ENCODE assay signal across 10 mouse cellular contexts in genomic region chr14:120476186-120476697, GRCm38 (mm10). TPM values are rescaled to one million over a fixed set of nuclear protein-coding genes. Genes with fewer than 3 reads are reported as not detected.
DNase-seq lines count a peak whose midpoint lies in the region; ATAC-seq and TF ChIP-seq lines count a peak whose summit lies in the region.
"Had no signal": no experiment of that assay in that cellular context is flagged by ENCODE, and none has a peak within 500 bp of the region (broad histone marks: within the 10 kb centered on the region; RNA-seq: fewer than 3 reads in every experiment).

No protein-coding gene starts in this region.

- peak overlapping the region; percentile 62 for H3K4me3 ChIP-seq in layer of hippocampus, adult 2 months
- H3K4me3 ChIP-seq in embryonic facial prominence, embryonic 14.5 days (ENCODE audit: low read depth, low read length), result peak overlapping the region; percentile 80; the same call in 1 of the 2 replicates
- H3K4me3 ChIP-seq in hindbrain, postnatal 0 days (ENCODE audit: low read length), result 0 out of 2 replicates have a peak overlapping the region, but pooled peaks have one; percentile 79
- H3K4me3 ChIP-seq in myocyte, result peak overlapping the region; percentile 78

- H3K9me3 ChIP-seq in embryonic facial prominence, embryonic 14.5 days (ENCODE audit: control insufficient read depth, low read length), result no peaks in the 10 kb centered on the region
- no peaks in the 10 kb centered on the region for H3K9me3 ChIP-seq in hindbrain, postnatal 0 days (ENCODE audit: low read length)

- TF ChIP-seq POLR2A in myocyte (IDR thresholded peaks at IDR 0.05; ENCODE audit: insufficient read length, low read depth), result no peak

- H3K9ac ChIP-seq in embryonic facial prominence, embryonic 14.5 days (ENCODE audit: low read depth, low read length), result no peak overlapping the region
- no peak overlapping the region for H3K9ac ChIP-seq in hindbrain, postnatal 0 days (replicated peaks; ENCODE audit: low read length)

- no peak overlapping the region for H3ac ChIP-seq in myocyte (ENCODE audit: control insufficient read depth, insufficient read length)

- DNase-seq in layer of hippocampus, adult 2 months (ENCODE audit: low spot score in 2 of 2), result no peak
- no peak for DNase-seq in layer of hippocampus, postnatal 25 days (ENCODE audit: extremely low spot score in 1 of 2, low spot score in 1 of 2)
- DNase-seq in embryonic facial prominence, embryonic 14.5 days (ENCODE audit: low spot score), result no peak
- DNase-seq in hindbrain, postnatal 0 days (ENCODE audit: low spot score), result no peak
- no peak for DNase-seq in spleen, postnatal 4 days (ENCODE audit: low spot score in 2 of 2)
- no peak for DNase-seq in layer of hippocampus, adult 9-10 months (ENCODE audit: low spot score)
- no peak for DNase-seq in spleen, adult 18-20 months
- DNase-seq: gastrocnemius, postnatal 25 days had no signal

- peaks cover 17% of the 10 kb centered on the region for H3K4me1 ChIP-seq in embryonic facial prominence, embryonic 14.5 days (ENCODE audit: control insufficient read depth, insufficient read depth, low read length)
- H3K4me1 ChIP-seq in hindbrain, postnatal 0 days (ENCODE audit: insufficient read depth, low read length), result peaks cover 14% of the 10 kb centered on the region; the same call in 1 of the 2 replicates

- H3K27me3 ChIP-seq in embryonic facial prominence, embryonic 14.5 days (replicated peaks; ENCODE audit: control insufficient read depth, insufficient read depth, low read length), result no peaks in the 10 kb centered on the region
- H3K27me3 ChIP-seq in hindbrain, postnatal 0 days (ENCODE audit: insufficient read depth, low read length), result no peaks in the 10 kb centered on the region
- H3K27me3 ChIP-seq in myocyte (ENCODE audit: control insufficient read depth, insufficient read depth, insufficient read length), result no peaks in the 10 kb centered on the region
- H3K27me3 ChIP-seq: Patski had no signal

- no peak for ATAC-seq in embryonic facial prominence, embryonic 14.5 days (ENCODE audit: low read depth)
- ATAC-seq in hindbrain, postnatal 0 days, result no peak
- ATAC-seq: Patski had no signal

- H3K27ac ChIP-seq in layer of hippocampus, adult 2 months, result peak overlapping the region; percentile 100
- H3K27ac ChIP-seq in embryonic facial prominence, embryonic 14.5 days (replicated peaks; ENCODE audit: low read depth, low read length), result no peak overlapping the region
- peak overlapping the region; percentile 99 for H3K27ac ChIP-seq in hindbrain, postnatal 0 days

- 61% methylated on average over 7 of the region's 7 CpGs for WGBS in embryonic facial prominence, embryonic 14.5 days
- WGBS in hindbrain, postnatal 0 days, result 65% methylated on average over 7 of the region's 7 CpGs

- peak overlapping the region; percentile 75 for H3K4me2 ChIP-seq in embryonic facial prominence, embryonic 14.5 days (ENCODE audit: low read depth, low read length)
- H3K4me2 ChIP-seq in hindbrain, postnatal 0 days (ENCODE audit: low read depth, low read length), result peak overlapping the region; percentile 65
- peak overlapping the region; percentile 71 for H3K4me2 ChIP-seq in myocyte (ENCODE audit: low read depth)

- no peaks in the 10 kb centered on the region for H3K36me3 ChIP-seq in embryonic facial prominence, embryonic 14.5 days (ENCODE audit: control insufficient read depth, insufficient read depth, low read length)
- H3K36me3 ChIP-seq in hindbrain, postnatal 0 days (ENCODE audit: insufficient read depth, low read length), result no peaks in the 10 kb centered on the region
- no peaks in the 10 kb centered on the region for H3K36me3 ChIP-seq in myocyte (ENCODE audit: control insufficient read depth, insufficient read depth)

- peaks cover 19% of the 10 kb centered on the region for H3K79me2 ChIP-seq in myocyte (ENCODE audit: control insufficient read depth, insufficient read depth)

- no peak for TF ChIP-seq CTCF in layer of hippocampus, adult 2 months (conservative IDR thresholded peaks at IDR 0.05)
- TF ChIP-seq CTCF in hindbrain, postnatal 0 days (IDR thresholded peaks at IDR 0.05; ENCODE audit: low read depth), result no peak

TF ChIP-seq in myocyte, 11 proteins besides CTCF, POLR2A, EP300 and RAD21:
- TF ChIP-seq E2F4 (IDR thresholded peaks at IDR 0.05; ENCODE audit: insufficient read depth) (no peak), MYOD1 (IDR thresholded peaks at IDR 0.05; ENCODE audit: control insufficient read depth in 1 of 3, insufficient read length in 2 of 3, low read depth in 2 of 3) (no peak)
TF ChIP-seq in myocyte: peak in this region for 0.

RNA-seq across cellular contexts. Expression of gene Rap2a, which starts 2.0 kb away (rescaled TPM):
- total RNA-seq in layer of hippocampus, adult 2 months (2021), result 10 to 100 TPM; 74.0 to 78.6 TPM
- total RNA-seq in layer of hippocampus, postnatal 25 days (2021), result 10 to 100 TPM; 86.8 to 92.6 TPM
- 17.6 and 19.9 TPM in 2 replicates for polyA plus RNA-seq in embryonic facial prominence, embryonic 14.5 days (2014; fragmentation: Nextera tagmentation; extraction: Ambion mirVana)
- 45.4 and 53.7 TPM in 2 replicates for total RNA-seq in hindbrain, postnatal 0 days (2014; rRNA removed)
- polyA plus RNA-seq in hindbrain, postnatal 0 days (2015; fragmentation: Nextera tagmentation; extraction: Ambion mirVana), result 26.2 and 27.3 TPM in 2 replicates
- polyA plus RNA-seq in myocyte (2012; fragmentation: generic; extraction: Trizol), result 5.0 TPM
